Mouse (Mus musculus) erythroblast, embryonic 14.5 days (primary cell): ENCODE data around the gene Lrmda. TPM values are rescaled to one million over a fixed set of nuclear protein-coding genes. Genes with fewer than 3 reads are reported as not detected.
"Not testable (repeated sequence)": the region's sequence is repeated elsewhere in the genome, so short reads cannot be mapped to it uniquely, and the experiment has no call there.

ENCODE experiments used
- H3K27me3 ChIP-seq: 2 replicates; pipeline ENCODE4 v1.6.1; 2012; ENCODE audit warnings: inconsistent platforms; ENCODE audit not compliant: control insufficient read depth
- H3K36me3 ChIP-seq: 2 replicates; pipeline ENCODE4 v1.6.1; 2012; ENCODE audit warnings: mild to moderate bottlenecking, inconsistent platforms; ENCODE audit not compliant: control insufficient read depth
- H3K4me1 ChIP-seq: 2 replicates; pipeline ENCODE4 v1.6.1; 2012; ENCODE audit warnings: inconsistent platforms; ENCODE audit not compliant: control insufficient read depth
- H3K4me3 ChIP-seq: replicated peaks from 2 replicates; pipeline ENCODE3; 2012; ENCODE audit warnings: moderate library complexity, mild to moderate bottlenecking, inconsistent platforms
- H3K9me3 ChIP-seq: 2 replicates; pipeline ENCODE4 v1.6.1; 2012; ENCODE audit warnings: low read length, inconsistent platforms, mixed read lengths; ENCODE audit not compliant: control insufficient read depth
- GATA1 ChIP-seq: IDR thresholded peaks from 2 replicates; pipeline ENCODE4 v1.6.1; 2012; ENCODE audit warnings: low read length, inconsistent platforms, mixed read lengths
- TAL1 ChIP-seq: IDR thresholded peaks from 3 replicates; pipeline ENCODE4 v1.6.1; 2012; ENCODE audit warnings: low read length, inconsistent platforms, mixed read lengths
- polyA plus RNA-seq: library from polyadenylated mRNA; stranded (reverse); fragments of >175 nt; gene quantifications from 2 replicates; pipeline ENCODE4 v1.2.3, GENCODE M21; 2012

Gene Lrmda
- polyA plus RNA-seq, 1 experiment: not detected

DNA sequence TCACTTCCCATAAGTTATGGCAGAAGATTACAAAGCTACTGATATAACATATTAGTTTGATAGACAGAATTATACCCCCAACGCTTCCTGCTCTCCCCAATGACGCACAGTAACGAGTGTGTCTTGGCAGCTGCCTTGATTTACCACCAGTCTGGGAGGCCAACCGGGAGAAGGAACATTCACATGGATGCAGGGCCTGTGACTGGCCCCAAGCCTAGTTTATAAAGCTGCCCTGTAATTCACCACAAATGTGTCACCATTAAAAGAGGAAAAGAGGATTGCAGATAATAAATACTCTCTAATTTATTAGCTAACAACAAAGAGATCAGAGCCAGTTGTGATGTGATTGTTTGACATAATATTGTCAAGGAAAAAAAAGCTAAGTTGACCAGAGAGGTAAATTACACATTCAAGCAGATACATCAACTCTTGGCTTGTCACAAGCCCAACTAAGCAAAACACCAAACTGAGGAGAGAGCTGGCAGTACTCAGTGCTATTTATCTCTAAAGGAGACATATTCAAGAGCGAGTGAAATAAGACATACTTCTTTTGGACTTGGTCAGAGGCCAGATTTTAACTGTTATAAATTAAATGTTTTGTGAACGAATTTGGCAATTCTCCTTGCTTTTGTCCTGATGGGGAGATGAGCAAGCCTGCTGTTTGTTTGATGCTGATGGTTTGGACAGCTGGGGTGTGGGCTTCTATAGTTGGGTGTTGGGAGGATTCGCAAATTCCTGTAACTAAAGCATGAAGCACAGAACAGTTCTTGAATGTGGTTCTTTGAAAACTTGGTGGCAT is 740.9 kb downstream of the Lrmda start:
- no peaks in the 10 kb centered on the region for H3K4me1 ChIP-seq
- no peaks in the 10 kb centered on the region for H3K36me3 ChIP-seq
- no peak for TF ChIP-seq TAL1
- no peak for TF ChIP-seq GATA1
- no peaks in the 10 kb centered on the region for H3K9me3 ChIP-seq
- no peak overlapping the region for H3K4me3 ChIP-seq
- no peaks in the 10 kb centered on the region for H3K27me3 ChIP-seq

DNA sequence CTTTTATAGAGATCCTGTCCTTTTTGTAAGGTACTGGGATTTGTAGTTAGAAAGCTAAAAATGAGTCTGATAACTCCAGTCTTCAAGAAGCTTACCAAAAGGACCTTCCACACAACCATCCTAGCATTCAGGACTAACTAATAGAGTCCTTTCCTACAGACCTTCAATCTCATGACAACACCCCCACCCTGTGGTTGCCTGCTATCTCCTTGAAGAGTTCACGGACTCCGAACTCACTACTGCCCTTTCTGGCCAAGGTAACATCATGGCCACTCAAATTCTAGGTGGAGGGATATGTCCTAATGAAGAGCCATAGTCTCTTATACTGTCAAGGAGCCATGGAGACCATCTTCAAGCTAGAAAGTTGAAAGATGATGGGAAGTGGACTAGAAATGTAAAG is 762.2 kb downstream of the Lrmda start:
- no peak for TF ChIP-seq TAL1
- no peak for TF ChIP-seq GATA1
- H3K9me3 ChIP-seq: no peaks in the 10 kb centered on the region
- H3K4me3 ChIP-seq: no peak overlapping the region
- no peaks in the 10 kb centered on the region for H3K27me3 ChIP-seq
- no peaks in the 10 kb centered on the region for H3K4me1 ChIP-seq
- no peaks in the 10 kb centered on the region for H3K36me3 ChIP-seq

DNA sequence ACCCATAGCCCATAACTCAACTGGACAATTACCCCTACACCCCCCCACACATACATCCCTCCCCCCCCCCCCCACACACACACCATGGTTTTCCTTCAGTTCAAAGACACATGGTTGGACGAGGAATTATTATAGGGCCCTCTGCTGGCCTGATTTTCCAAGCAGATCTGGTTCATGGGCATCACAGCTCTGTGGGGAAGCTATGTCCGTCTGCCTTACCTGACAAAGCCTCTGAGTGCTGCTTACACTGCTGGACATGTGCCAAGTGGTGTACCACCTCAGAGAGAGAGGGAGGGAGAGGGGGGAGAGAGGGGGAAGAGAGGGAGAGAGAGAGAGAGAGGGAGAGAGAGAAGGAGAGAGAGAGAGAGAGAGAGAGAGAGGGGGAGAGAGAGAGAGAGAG is 762.9 kb downstream of the Lrmda start:
- Histone ChIP-seq H3K4me1 (no peaks in the 10 kb centered on the region), H3K36me3 (no peaks in the 10 kb centered on the region)
- TF ChIP-seq TAL1: no peak
- no peak for TF ChIP-seq GATA1

DNA sequence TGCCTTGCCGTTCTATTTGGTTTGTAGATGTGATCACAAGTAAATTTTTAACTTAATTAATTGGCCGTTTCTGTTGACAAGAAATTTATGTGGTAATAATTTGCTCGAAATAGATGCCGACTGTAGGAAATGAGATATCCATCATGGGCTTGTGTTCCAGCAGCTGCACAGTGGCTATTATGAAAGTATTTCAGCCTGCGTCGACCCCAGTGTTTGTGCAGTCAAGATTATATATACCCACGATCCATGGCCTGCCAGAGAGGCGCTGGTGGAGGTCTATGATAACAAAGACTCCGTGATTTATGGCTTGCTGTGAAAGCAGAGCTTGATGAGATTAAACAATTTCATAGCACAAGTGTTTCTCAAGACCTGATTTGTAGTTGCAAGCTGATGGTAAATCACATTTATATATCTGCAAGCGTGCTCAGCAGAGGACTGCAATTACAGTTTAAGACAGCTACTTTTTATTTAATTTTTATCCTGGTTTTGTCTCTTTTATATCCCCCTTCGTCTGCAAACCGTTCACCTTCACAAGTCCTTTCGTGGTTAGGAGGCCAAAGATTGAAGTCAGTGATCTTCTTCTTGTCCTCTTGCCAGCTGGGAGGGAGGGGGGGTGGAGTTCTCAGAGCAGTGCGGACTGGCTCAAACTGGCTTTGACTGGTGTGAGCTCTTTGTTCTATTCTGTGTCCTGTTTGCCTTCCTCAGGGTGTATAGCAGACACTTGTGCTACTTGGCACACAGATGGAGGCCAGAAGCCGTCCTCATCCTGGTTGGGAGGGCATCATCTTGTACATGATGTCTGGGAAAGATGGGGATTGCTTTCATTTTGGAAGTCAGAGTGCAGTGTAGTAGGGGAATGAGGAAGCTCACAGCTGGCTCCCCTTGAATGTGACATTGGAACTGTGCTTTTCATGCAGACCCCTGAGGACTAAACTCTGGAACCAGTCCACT is 764.0 kb downstream of the Lrmda start:
- H3K9me3 ChIP-seq: no peaks in the 10 kb centered on the region
- no peaks in the 10 kb centered on the region for H3K27me3 ChIP-seq
- no peak overlapping the region for H3K4me3 ChIP-seq
- TF ChIP-seq GATA1 (no peak), TAL1 (no peak)
- H3K4me1 ChIP-seq: no peaks in the 10 kb centered on the region
- no peaks in the 10 kb centered on the region for H3K36me3 ChIP-seq

More for the DNA sequence above, 762.9 kb downstream of the Lrmda start:
- Histone ChIP-seq H3K9me3 (no peaks in the 10 kb centered on the region), H3K27me3 (no peaks in the 10 kb centered on the region), H3K4me3 (no peak overlapping the region)

DNA sequence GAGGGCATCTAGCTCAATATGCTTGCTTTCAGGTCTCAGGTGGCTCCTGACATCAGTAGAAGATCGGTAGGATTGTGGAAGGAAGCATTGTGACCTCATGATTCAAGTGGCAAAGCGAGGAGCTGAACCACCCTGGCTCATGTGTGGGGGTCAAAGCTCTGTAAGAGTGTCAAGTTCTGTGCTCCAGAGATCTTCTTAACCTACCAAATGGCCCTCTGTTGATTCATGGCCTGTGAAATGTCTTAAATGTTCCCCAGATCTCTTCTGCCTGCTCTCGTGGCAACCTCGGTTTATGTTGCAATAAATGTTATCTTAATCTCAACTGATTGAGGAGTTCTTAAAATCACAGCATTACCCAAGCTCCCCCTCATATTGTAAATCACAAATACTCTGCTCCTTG is 780.5 kb downstream of the Lrmda start:
- TF ChIP-seq GATA1 (no peak), TAL1 (no peak)
- no peak overlapping the region for H3K4me3 ChIP-seq
- H3K4me1 ChIP-seq: no peaks in the 10 kb centered on the region
- H3K36me3 ChIP-seq: no peaks in the 10 kb centered on the region
- H3K9me3 ChIP-seq: no peaks in the 10 kb centered on the region
- H3K27me3 ChIP-seq: no peaks in the 10 kb centered on the region

DNA sequence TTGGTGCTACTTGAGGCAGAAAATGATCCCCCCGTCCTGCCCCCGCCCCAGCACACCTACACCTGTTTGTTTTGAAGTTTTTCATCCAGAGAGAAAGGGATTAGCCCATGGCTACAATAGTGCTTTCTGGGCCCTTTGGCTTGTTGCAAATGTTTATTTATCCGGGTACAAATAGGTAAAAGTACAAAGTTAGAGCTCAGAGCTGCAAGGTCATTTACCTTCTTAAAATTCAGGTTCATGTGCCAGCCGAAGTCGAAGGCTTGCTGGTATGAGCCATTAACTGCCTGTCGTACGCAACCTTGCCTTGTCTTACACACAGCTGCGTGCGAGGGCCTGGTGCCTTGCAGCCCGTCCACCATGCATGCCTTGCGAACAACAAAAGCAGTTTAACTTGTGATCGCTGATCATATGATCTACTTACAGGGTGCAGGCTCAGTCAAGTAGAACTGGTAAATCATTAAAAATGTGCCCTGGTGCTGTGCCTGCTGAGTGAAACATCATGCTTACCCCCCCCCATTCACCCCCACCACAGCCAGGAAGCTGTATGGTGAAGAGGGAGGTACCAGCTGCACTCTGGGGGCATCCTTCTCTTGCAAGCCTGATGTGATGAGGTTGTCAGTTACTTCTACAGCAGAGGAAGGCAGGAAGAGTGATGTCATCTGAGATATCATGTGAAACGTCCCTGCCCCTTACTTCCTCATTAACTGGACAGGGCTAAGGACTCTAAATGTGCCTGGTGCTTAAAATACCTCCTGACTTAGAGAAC is 781.5 kb downstream of the Lrmda start:
- H3K36me3 ChIP-seq: no peaks in the 10 kb centered on the region
- no peaks in the 10 kb centered on the region for H3K27me3 ChIP-seq
- H3K4me1 ChIP-seq: no peaks in the 10 kb centered on the region
- no peak overlapping the region for H3K4me3 ChIP-seq
- no peaks in the 10 kb centered on the region for H3K9me3 ChIP-seq
- TF ChIP-seq GATA1: no peak
- TF ChIP-seq TAL1: no peak

DNA sequence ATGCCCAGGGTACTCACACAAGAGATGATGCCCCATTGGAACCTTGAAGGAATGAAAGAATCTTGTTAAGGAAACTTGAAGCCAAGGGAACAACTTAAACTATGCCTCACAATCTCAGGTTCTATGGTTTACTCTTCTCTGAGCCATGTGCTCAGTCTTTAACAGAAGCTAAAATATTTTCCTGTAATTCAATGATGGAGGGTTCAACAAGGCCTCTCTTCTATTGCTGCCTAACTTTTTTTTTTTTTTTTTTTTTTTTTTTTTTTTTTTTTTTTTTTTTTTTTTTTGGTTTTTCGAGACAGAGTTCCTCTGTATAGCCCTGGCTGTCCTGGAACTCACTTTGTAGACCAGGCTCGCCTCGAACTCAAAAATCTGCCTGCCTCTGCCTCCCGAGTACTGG is 782.2 kb downstream of the Lrmda start:
- not testable (repeated sequence) for H3K36me3 ChIP-seq, H3K27me3 ChIP-seq, H3K9me3 ChIP-seq, H3K4me3 ChIP-seq, H3K4me1 ChIP-seq

DNA sequence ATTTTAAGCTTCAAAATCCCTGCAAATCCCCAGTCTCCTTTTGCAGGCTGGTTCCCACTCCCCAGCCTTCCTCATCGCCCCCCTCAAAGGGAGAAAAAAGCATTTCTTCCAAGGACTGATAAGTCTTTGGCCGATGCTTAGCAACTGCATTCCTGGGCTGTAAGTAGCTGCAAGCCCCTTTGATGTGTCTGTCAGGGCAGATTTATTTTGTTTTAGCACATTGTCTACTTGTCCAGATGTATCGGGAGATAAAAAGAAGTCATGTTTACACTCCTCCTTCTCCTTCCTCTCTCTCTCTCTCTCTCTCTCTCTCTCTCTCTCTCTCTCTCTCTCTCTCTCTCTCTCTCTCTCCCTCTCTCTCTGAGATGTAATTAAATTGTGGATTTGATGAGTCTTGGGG is 787.8 kb downstream of the Lrmda start:
- no peak for TF ChIP-seq GATA1
- no peak for TF ChIP-seq TAL1
- H3K27me3 ChIP-seq: no peaks in the 10 kb centered on the region
- H3K4me3 ChIP-seq: no peak overlapping the region
- no peaks in the 10 kb centered on the region for H3K4me1 ChIP-seq
- H3K36me3 ChIP-seq: no peaks in the 10 kb centered on the region
- H3K9me3 ChIP-seq: no peaks in the 10 kb centered on the region
